Comparison of ENCODE assay signal across 8 mouse cellular contexts in genomic region chr8:105326968-105327367, GRCm38 (mm10). TPM values are rescaled to one million over a fixed set of nuclear protein-coding genes. Genes with fewer than 3 reads are reported as not detected.
DNase-seq lines count a peak whose midpoint lies in the region; ATAC-seq and TF ChIP-seq lines count a peak whose summit lies in the region.

No protein-coding gene starts in this region.

- peak overlapping the region; percentile 87 to 89 for H3K4me3 ChIP-seq in heart, embryonic 14.5 days (ENCODE audit: control insufficient read depth in 1 of 2, insufficient read depth in 1 of 2, low read depth in 1 of 2, low read length in 2 of 2)
- H3K4me3 ChIP-seq in G1E (ENCODE audit: low read depth, low read length) = peak overlapping the region; percentile 84
- H3K4me3 ChIP-seq in hindbrain, embryonic 10.5 days = peak overlapping the region; percentile 83
- H3K4me3 ChIP-seq in midbrain, embryonic 10.5 days = peak overlapping the region; percentile 88

- ATAC-seq in heart, embryonic 14.5 days (ENCODE audit: insufficient number of reproducible peaks, insufficient read depth, low FRiP score, low read depth) = no peak
- ATAC-seq in G1E (ENCODE audit: extremely low read depth, insufficient number of reproducible peaks, low FRiP score, poor library complexity, severe bottlenecking) = no peak

- peak overlapping the region; percentile 70 to 78; a peak in 3 of 4 replicates for H3K27ac ChIP-seq in heart, embryonic 14.5 days (replicated peaks in 1 of 2; ENCODE audit: control insufficient read depth in 1 of 2, insufficient read depth in 1 of 2, low read depth in 2 of 2, low read length in 2 of 2)
- peak overlapping the region; percentile 91 for H3K27ac ChIP-seq in hindbrain, embryonic 10.5 days
- peak overlapping the region; percentile 86 for H3K27ac ChIP-seq in midbrain, embryonic 10.5 days (replicated peaks)

- peaks cover 6 to 17% of the 10 kb centered on the region in 2 experiments for H3K4me1 ChIP-seq in heart, embryonic 14.5 days (ENCODE audit: control insufficient read depth in 2 of 2, insufficient read depth in 2 of 2, low read length in 2 of 2)
- peaks cover 54% of the 10 kb centered on the region for H3K4me1 ChIP-seq in G1E (ENCODE audit: insufficient read depth, low read depth, low read length)
- peaks cover 24% of the 10 kb centered on the region for H3K4me1 ChIP-seq in hindbrain, embryonic 10.5 days (replicated peaks)
- H3K4me1 ChIP-seq in midbrain, embryonic 10.5 days = peaks cover 28% of the 10 kb centered on the region

- H3K9me3 ChIP-seq in heart, embryonic 14.5 days (ENCODE audit: control insufficient read depth, low read length) = no peaks in the 10 kb centered on the region
- H3K9me3 ChIP-seq in G1E (replicated peaks) = no peaks in the 10 kb centered on the region
- H3K9me3 ChIP-seq in hindbrain, embryonic 10.5 days = no peaks in the 10 kb centered on the region
- no peaks in the 10 kb centered on the region for H3K9me3 ChIP-seq in midbrain, embryonic 10.5 days (replicated peaks)

- peaks cover 56% of the 10 kb centered on the region for H3K36me3 ChIP-seq in heart, embryonic 14.5 days (ENCODE audit: control insufficient read depth, insufficient read depth, low read length)
- H3K36me3 ChIP-seq in G1E (replicated peaks) = peaks cover 71% of the 10 kb centered on the region
- H3K36me3 ChIP-seq in hindbrain, embryonic 10.5 days = peaks cover 54% of the 10 kb centered on the region
- H3K36me3 ChIP-seq in midbrain, embryonic 10.5 days = peaks cover 53% of the 10 kb centered on the region

- TF ChIP-seq CTCF in G1E (IDR thresholded peaks at IDR 0.05; ENCODE audit: low read depth, low read length) = no peak

- intact Hi-C loops in heart, postnatal 25 days (cut with DNase I) = no loop called here

- no peak for DNase-seq in heart, postnatal 25 days (ENCODE audit: low spot score)
- DNase-seq in G1E (ENCODE audit: low spot score) = no peak
- DNase-seq in hindbrain, embryonic 10.5 days (ENCODE audit: low spot score) = no peak
- no peak for DNase-seq in midbrain, embryonic 10.5 days (ENCODE audit: low spot score)
- no peak for DNase-seq in spleen, postnatal 4 days (ENCODE audit: low spot score in 2 of 2)
- DNase-seq in ovary, postnatal 14 days (ENCODE audit: low spot score) = no peak
- no peak for DNase-seq in c-Kit-positive CD71-positive TER-119-positive erythroid progenitor cells, embryonic 14.5 days (ENCODE audit: low spot score)

- H3K27me3 ChIP-seq in heart, embryonic 14.5 days (ENCODE audit: control insufficient read depth, insufficient read depth, low read length) = no peaks in the 10 kb centered on the region
- H3K27me3 ChIP-seq in G1E (ENCODE audit: insufficient read depth, low read length) = no peaks in the 10 kb centered on the region
- H3K27me3 ChIP-seq in hindbrain, embryonic 10.5 days (ENCODE audit: insufficient read depth, poor library complexity, severe bottlenecking) = no peaks in the 10 kb centered on the region
- no peaks in the 10 kb centered on the region for H3K27me3 ChIP-seq in midbrain, embryonic 10.5 days (ENCODE audit: low read depth, poor library complexity, severe bottlenecking)

- H3K4me2 ChIP-seq in heart, embryonic 14.5 days (ENCODE audit: low read length) = peak overlapping the region; percentile 88

- H3K9ac ChIP-seq in heart, embryonic 14.5 days (ENCODE audit: low read length) = peak overlapping the region; percentile 92

- 27% methylated on average over 6 of the region's 6 CpGs for WGBS in heart, embryonic 14.5 days
- 50% methylated on average over 6 of the region's 6 CpGs for WGBS in hindbrain, embryonic 10.5 days
- WGBS in midbrain, embryonic 10.5 days = 46% methylated on average over 6 of the region's 6 CpGs

RNA-seq across cellular contexts. Expression of gene Tmem208, which starts 0.8 kb away (rescaled TPM):
- polyA plus RNA-seq in heart, embryonic 14.5 days (2014; fragmentation: Nextera tagmentation; extraction: Ambion mirVana) = 81.1 and 88.6 TPM in 2 replicates
- total RNA-seq in heart, postnatal 25 days (2021) = 10 to 100 TPM; 23.4 to 25.3 TPM
- total RNA-seq in G1E (2014; fragmentation: Nextera tagmentation) (26.7 and 35.5 TPM in 2 replicates), G1E (2017) (37.8 and 54.5 TPM in 2 replicates)
- polyA plus RNA-seq in G1E (2012) = 19.5 and 25.2 TPM in 2 replicates
- 110 and 113 TPM in 2 replicates for polyA plus RNA-seq in hindbrain, embryonic 10.5 days (2016; fragmentation: Nextera tagmentation; extraction: Ambion mirVana)
- polyA plus RNA-seq in midbrain, embryonic 10.5 days (2016; fragmentation: Nextera tagmentation; extraction: Ambion mirVana) = 105 and 106 TPM in 2 replicates

RNA-seq across cellular contexts. Expression of gene Lrrc29, which starts 0.9 kb away (rescaled TPM):
- polyA plus RNA-seq in heart, embryonic 14.5 days (2014; fragmentation: Nextera tagmentation; extraction: Ambion mirVana) = 1.2 and 1.4 TPM in 2 replicates
- total RNA-seq in heart, postnatal 25 days (2021) = 1 to 10 TPM; 1.3 to 1.9 TPM
- total RNA-seq in G1E (2014; fragmentation: Nextera tagmentation) = 12.3 and 15.5 TPM in 2 replicates
- 4.6 and 4.8 TPM in 2 replicates for total RNA-seq in G1E (2017)
- 1.3 and 1.6 TPM in 2 replicates for polyA plus RNA-seq in G1E (2012)
- 1.2 and 1.3 TPM in 2 replicates for polyA plus RNA-seq in hindbrain, embryonic 10.5 days (2016; fragmentation: Nextera tagmentation; extraction: Ambion mirVana)
- 1.2 and 1.7 TPM in 2 replicates for polyA plus RNA-seq in midbrain, embryonic 10.5 days (2016; fragmentation: Nextera tagmentation; extraction: Ambion mirVana)

RNA-seq across cellular contexts. Expression of gene Fhod1, which starts 20.8 kb away (rescaled TPM):
- polyA plus RNA-seq in heart, embryonic 14.5 days (2014; fragmentation: Nextera tagmentation; extraction: Ambion mirVana) = 2.2 and 2.3 TPM in 2 replicates
- 1 to 10 TPM; 6.1 to 7.2 TPM for total RNA-seq in heart, postnatal 25 days (2021)
- total RNA-seq in G1E (2014; fragmentation: Nextera tagmentation) (2.3 and 4.7 TPM in 2 replicates), G1E (2017) (1.7 and 3.3 TPM in 2 replicates)
- polyA plus RNA-seq in G1E (2012) = 6.0 and 6.1 TPM in 2 replicates
- polyA plus RNA-seq in hindbrain, embryonic 10.5 days (2016; fragmentation: Nextera tagmentation; extraction: Ambion mirVana) = 2.4 and 2.8 TPM in 2 replicates
- polyA plus RNA-seq in midbrain, embryonic 10.5 days (2016; fragmentation: Nextera tagmentation; extraction: Ambion mirVana) = 1.9 and 2.2 TPM in 2 replicates

RNA-seq across cellular contexts. Expression of gene Elmo3, which starts 21.6 kb away (rescaled TPM):
- polyA plus RNA-seq in heart, embryonic 14.5 days (2014; fragmentation: Nextera tagmentation; extraction: Ambion mirVana) = 3.4 TPM in 2 replicates
- total RNA-seq in heart, postnatal 25 days (2021) = under 1 TPM; 0.81 to 0.91 TPM
- total RNA-seq in G1E (2014; fragmentation: Nextera tagmentation) (2.2 and 3.5 TPM in 2 replicates), G1E (2017) (0.49 and 1.6 TPM in 2 replicates)
- polyA plus RNA-seq in G1E (2012) = 0.63 and 0.76 TPM in 2 replicates
- polyA plus RNA-seq in hindbrain, embryonic 10.5 days (2016; fragmentation: Nextera tagmentation; extraction: Ambion mirVana) = 2.1 and 2.9 TPM in 2 replicates
- 1.3 and 1.5 TPM in 2 replicates for polyA plus RNA-seq in midbrain, embryonic 10.5 days (2016; fragmentation: Nextera tagmentation; extraction: Ambion mirVana)

RNA-seq across cellular contexts. Expression of gene Slc9a5, which starts 21.7 kb away (rescaled TPM):
- polyA plus RNA-seq in heart, embryonic 14.5 days (2014; fragmentation: Nextera tagmentation; extraction: Ambion mirVana) = 0.90 and 1.3 TPM in 2 replicates
- total RNA-seq in heart, postnatal 25 days (2021) = under 1 TPM; 0.29 to 0.56 TPM
- total RNA-seq in G1E (2014; fragmentation: Nextera tagmentation) = 0.68 and 1.2 TPM in 2 replicates
- 0.46 and 0.49 TPM in 2 replicates for total RNA-seq in G1E (2017)
- 0.87 and 0.99 TPM in 2 replicates for polyA plus RNA-seq in G1E (2012)
- polyA plus RNA-seq in hindbrain, embryonic 10.5 days (2016; fragmentation: Nextera tagmentation; extraction: Ambion mirVana) = 4.1 and 4.3 TPM in 2 replicates
- 4.1 TPM in 2 replicates for polyA plus RNA-seq in midbrain, embryonic 10.5 days (2016; fragmentation: Nextera tagmentation; extraction: Ambion mirVana)
